Mouse (Mus musculus) 3T3-L1 (cell line): ENCODE data around the gene Slc24a4.

ENCODE experiments used
- DNase-seq: peaks from one replicate; pipeline ENCODE4 v3.0.0-alpha.2; 2015; ENCODE audit warnings: low read depth, low spot score

The Slc24a4 gene

DNA sequence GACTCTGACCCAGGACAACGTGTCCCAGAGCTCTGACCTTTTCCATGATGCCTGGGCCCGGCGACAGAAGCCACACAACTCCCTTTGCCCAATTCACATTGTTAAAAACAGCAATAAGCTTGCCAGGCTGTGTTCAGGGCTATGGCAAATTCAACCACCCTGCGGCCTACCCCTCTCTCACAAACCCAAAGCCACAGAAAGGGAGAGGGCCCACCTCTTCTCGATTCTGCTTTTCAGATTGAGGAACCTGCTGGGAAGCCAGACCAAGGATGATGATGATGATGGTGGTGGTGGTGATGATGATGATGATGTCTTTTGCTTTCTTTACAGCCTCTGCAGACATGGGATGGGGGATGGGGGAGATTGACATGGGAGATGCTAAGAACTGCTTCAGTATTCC lies 117.7 kb downstream of the Slc24a4 start:
- DNase-seq, result no peak

DNA sequence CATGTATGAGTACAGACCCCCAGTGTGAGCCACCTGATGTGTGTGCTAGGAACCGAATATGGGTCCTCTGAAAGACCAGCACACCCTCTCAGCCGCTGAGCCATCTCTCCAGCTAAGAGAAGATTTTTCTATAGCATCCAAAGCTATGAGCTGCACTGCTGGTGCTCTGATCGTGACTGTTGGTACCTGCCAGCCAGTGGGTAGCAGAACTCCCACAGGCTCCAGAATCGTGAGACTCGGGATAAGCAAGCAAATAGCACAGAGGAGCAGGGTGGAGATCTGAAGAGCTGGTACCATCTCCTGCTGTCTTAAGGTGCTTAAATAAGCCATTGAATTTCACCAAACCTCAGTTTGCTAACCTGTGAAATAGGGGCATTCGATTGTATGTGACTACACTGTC lies 119.6 kb downstream of the Slc24a4 start:
- DNase-seq, result no peak

GRCm38 (mm10) chr12:102250316-102250715 lies 121.8 kb downstream of the Slc24a4 start:
- no peak for DNase-seq

DNA sequence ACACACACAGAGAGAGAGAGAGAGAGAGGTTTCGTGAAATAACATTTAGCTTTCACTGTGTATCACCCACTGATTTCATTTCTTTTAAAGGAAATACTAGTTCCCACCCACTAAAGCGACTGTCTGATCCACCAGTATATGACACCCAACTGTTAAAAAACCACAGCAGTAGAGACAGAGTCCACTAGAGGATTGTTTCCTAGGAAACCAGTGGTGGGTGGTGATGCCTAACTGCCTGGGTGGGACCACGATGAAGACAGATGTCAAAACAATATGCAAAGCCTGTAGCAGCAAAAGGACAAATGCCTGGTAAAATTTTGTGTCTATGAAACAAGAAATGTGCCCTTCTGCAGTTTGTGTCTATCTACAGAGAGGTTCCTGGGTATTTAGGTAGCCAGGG lies 122.5 kb downstream of the Slc24a4 start:
- no peak for DNase-seq

GRCm38 (mm10) chr12:102251985-102252384 lies 123.5 kb downstream of the Slc24a4 start:
- peak; percentile 10 for DNase-seq

- DNase-seq, result no peak
Observed at GRCm38 (mm10) chr12:102252525-102252924, 124.0 kb downstream of the Slc24a4 start.

- peak; percentile 28 for DNase-seq
Observed at GRCm38 (mm10) chr12:102255012-102255411, 126.5 kb downstream of the Slc24a4 start.

DNA sequence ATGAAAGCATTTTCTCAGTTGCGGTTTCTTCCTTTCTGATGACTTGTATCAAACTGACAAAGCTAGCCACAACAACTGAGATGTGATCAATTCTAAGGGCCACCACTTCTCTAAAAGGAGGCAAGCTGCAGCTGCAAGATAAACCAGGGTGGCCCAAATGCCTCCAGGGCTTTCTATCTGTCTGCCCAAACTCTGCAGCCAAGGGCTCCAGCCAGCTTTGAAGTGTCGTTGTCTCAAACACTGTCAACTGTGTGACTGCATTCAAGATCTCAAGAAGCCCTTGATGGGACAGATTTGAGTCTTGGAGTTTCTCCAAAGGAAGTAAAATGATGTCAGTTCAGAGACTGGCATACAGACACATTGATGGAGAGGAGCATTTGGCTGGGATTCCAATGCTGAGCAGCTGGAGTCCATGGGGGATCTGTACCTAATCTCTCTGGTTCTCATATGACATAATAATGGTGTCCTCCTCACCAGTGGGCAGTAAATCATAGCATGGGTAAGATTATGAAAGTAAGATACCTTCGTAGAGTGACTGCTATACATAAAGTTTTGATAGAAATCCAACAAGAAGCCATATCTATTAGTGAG lies 130.1 kb downstream of the Slc24a4 start:
- no peak for DNase-seq

- DNase-seq, result peak; percentile 69
Observed at GRCm38 (mm10) chr12:102261933-102262396, 133.4 kb downstream of the Slc24a4 start.

GRCm38 (mm10) chr12:102262809-102263208 lies 134.3 kb downstream of the Slc24a4 start:
- DNase-seq, result no peak

- DNase-seq, result no peak
Observed at GRCm38 (mm10) chr12:102263249-102263648, 134.7 kb downstream of the Slc24a4 start.

GRCm38 (mm10) chr12:102266433-102266832 lies 137.9 kb downstream of the Slc24a4 start:
- DNase-seq, result no peak

DNA sequence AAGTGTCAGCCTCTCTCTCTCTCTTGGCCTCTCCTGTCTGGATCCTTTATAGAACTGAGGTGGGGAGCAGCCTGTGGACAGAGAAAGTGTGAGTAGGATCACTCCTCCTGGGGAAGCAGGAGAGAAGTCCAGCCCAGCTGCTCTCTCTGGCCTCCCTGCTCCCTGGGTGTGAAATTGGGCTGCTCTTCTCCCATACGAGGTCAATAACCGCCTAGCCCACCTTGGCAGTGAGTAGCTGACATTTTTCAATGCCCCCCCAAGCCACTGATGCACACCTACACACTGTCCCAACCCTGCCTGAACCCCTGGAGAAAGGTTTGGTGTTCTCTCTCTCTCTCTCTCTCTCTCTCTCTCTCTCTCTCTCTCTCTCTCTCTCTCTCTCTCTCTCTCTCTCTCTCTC lies 140.6 kb downstream of the Slc24a4 start:
- DNase-seq, result no peak

- no peak for DNase-seq
Observed at GRCm38 (mm10) chr12:102270776-102271405, 142.4 kb downstream of the Slc24a4 start.

GRCm38 (mm10) chr12:102271447-102271846 lies 142.9 kb downstream of the Slc24a4 start:
- peak; percentile 40 for DNase-seq

DNA sequence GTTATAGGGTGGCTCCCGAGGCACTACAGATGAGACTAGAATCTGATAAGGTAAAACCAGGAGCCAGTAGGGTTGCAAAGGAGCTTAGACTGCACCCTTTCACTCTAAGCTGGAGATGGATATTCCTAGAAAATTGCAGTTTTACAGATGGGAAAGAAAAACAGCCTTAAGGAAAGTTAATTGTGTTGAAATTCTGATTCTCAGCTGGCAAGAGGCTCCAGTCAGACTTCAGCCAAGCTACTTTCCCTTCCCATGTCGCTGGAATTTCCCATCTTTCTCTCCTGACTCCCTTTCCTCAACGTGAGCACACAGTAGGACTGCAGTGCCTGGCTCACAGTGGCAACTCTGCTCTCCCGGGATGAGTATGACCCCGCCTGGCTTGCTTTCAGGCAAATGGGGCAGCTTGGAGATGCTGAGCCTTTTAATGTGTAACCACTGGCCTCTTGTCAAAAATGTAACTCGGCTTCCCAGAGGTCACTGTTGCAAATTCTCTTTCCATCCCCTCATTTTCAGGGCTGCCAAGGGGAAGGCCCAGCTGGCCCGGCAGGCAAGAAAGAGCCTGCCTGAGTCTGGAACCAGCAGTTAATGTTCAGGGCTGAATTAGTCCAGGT lies 147.4 kb downstream of the Slc24a4 start:
- DNase-seq, result peak; percentile 85

- peak; percentile 32 for DNase-seq
Observed at GRCm38 (mm10) chr12:102280290-102280689, 151.8 kb downstream of the Slc24a4 start.

- peak; percentile 75 for DNase-seq
Observed at GRCm38 (mm10) chr12:102280867-102281503, 152.5 kb downstream of the Slc24a4 start.

GRCm38 (mm10) chr12:102282126-102282525 lies 153.6 kb downstream of the Slc24a4 start:
- no peak for DNase-seq

- no peak for DNase-seq
Observed at GRCm38 (mm10) chr12:102282763-102283482, 154.4 kb downstream of the Slc24a4 start, which contains the start of gene Rin3. Gene Rin3 (plus strand): TSS chr12:102283048.

DNA sequence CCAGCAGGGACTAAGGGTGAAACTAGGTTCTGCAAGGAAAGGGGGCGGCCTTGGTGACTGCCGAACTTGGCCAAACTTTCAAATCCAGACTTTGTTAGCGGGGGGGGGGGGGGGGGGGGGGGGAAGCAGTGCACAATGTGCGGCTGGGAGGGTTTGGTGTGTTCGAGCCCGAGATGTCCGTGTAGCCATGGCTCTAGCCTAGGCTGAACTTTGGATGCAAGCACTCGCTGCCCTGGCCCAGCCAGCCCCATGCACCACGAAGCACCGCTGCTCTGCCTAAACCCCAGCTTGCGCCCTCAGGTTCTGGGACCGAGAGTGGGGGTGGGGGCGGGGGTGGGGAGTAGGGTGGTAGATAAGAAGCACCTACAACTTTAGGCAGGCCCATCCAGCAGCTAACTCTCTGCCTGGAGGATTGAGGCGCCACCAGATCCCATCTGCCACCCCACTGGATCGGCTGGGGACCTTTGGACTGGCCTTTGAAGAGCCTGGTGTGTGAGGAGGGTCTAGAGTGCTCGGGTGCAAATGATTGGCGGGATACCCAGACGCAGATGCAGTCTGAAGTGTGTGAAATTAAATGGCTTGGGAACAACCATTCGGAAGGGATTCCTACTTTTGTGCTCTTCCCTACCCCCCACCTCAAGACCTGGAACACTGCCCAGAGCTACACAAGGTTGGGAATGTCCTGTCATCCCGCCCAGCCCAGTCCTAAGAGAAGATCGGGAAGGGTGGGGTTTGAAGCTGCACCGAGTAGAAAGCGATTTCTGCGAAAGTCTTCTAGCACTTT lies 155.1 kb downstream of the Slc24a4 start:
- peak; percentile 62 for DNase-seq
